Mouse (Mus musculus): ENCODE data around the gene Il1rl2. TPM values are rescaled to one million over a fixed set of nuclear protein-coding genes. Genes with fewer than 3 reads are reported as not detected.
"Not testable (repeated sequence)": the region's sequence is repeated elsewhere in the genome, so short reads cannot be mapped to it uniquely, and the experiment has no call there.

Il1rl2 gene
- total and polyA plus RNA-seq, 2 experiments from 2014 or later, result 2.3 to 9.4 TPM

GRCm38 (mm10) chr1:40294824-40295223 is 29.6 kb upstream of the Il1rl2 start:
- Histone ChIP-seq H3K4me2 (ENCODE audit: low read depth, low read length) (no peak overlapping the region), H3K9me3 (replicated peaks; ENCODE audit: control insufficient read depth, low read length) (no peaks in the 10 kb centered on the region), H3K27me3 (ENCODE audit: control insufficient read depth, insufficient read depth, low read length) (no peaks in the 10 kb centered on the region), H3K27ac (ENCODE audit: low read depth) (no peak overlapping the region), H3K4me3 (ENCODE audit: low read depth, low read length) (no peak overlapping the region), H3K4me1 (ENCODE audit: control insufficient read depth, insufficient read depth) (no peaks in the 10 kb centered on the region), H3K9ac (replicated peaks; ENCODE audit: low read depth, low read length) (no peak overlapping the region), H3K36me3 (replicated peaks; ENCODE audit: control insufficient read depth, insufficient read depth, low read length) (0 out of 2 replicates have a peak, but pooled peaks cover 6% of the 10 kb centered on the region)
- TF ChIP-seq CTCF (IDR thresholded peaks at IDR 0.05; ENCODE audit: low read depth) (no peak), EP300 (IDR thresholded peaks at IDR 0.05; ENCODE audit: low read depth) (no peak)
- ATAC-seq (ENCODE audit: insufficient read depth, low read depth) (no peak), DNase-seq (ENCODE audit: low spot score) (no peak)
- WGBS, result 72% methylated on average over 9 of the region's 9 CpGs

GRCm38 (mm10) chr1:40298053-40298452 is 26.4 kb upstream of the Il1rl2 start:
- H3K4me1 ChIP-seq (ENCODE audit: control insufficient read depth, insufficient read depth), result no peaks in the 10 kb centered on the region
- WGBS, result 79% methylated on average over 2 of the region's 2 CpGs
- TF ChIP-seq EP300 (IDR thresholded peaks at IDR 0.05; ENCODE audit: low read depth) (no peak), CTCF (IDR thresholded peaks at IDR 0.05; ENCODE audit: low read depth) (no peak)
- no peaks in the 10 kb centered on the region for H3K27me3 ChIP-seq (ENCODE audit: control insufficient read depth, insufficient read depth, low read length)
- no peak overlapping the region for H3K27ac ChIP-seq (ENCODE audit: low read depth)
- H3K9ac ChIP-seq (replicated peaks; ENCODE audit: low read depth, low read length), result no peak overlapping the region
- no peak overlapping the region for H3K4me2 ChIP-seq (ENCODE audit: low read depth, low read length)
- H3K36me3 ChIP-seq (replicated peaks; ENCODE audit: control insufficient read depth, insufficient read depth, low read length), result 0 out of 2 replicates have a peak, but pooled peaks cover 3% of the 10 kb centered on the region
- no peaks in the 10 kb centered on the region for H3K9me3 ChIP-seq (replicated peaks; ENCODE audit: control insufficient read depth, low read length)
- DNase-seq (ENCODE audit: low spot score) (no peak), ATAC-seq (ENCODE audit: insufficient read depth, low read depth) (no peak)
- no peak overlapping the region for H3K4me3 ChIP-seq (ENCODE audit: low read depth, low read length)

GRCm38 (mm10) chr1:40303179-40303866 is 21.1 kb upstream of the Il1rl2 start:
- Histone ChIP-seq H3K4me1 (ENCODE audit: control insufficient read depth, insufficient read depth) (no peaks in the 10 kb centered on the region), H3K4me3 (ENCODE audit: low read depth, low read length) (no peak overlapping the region), H3K27me3 (ENCODE audit: control insufficient read depth, insufficient read depth, low read length) (no peaks in the 10 kb centered on the region), H3K9me3 (replicated peaks; ENCODE audit: control insufficient read depth, low read length) (no peaks in the 10 kb centered on the region), H3K4me2 (ENCODE audit: low read depth, low read length) (no peak overlapping the region), H3K36me3 (replicated peaks; ENCODE audit: control insufficient read depth, insufficient read depth, low read length) (0 out of 2 replicates have a peak, but pooled peaks cover 3% of the 10 kb centered on the region), H3K27ac (ENCODE audit: low read depth) (no peak overlapping the region), H3K9ac (replicated peaks; ENCODE audit: low read depth, low read length) (no peak overlapping the region)
- TF ChIP-seq EP300 (IDR thresholded peaks at IDR 0.05; ENCODE audit: low read depth), result no peak
- TF ChIP-seq CTCF (IDR thresholded peaks at IDR 0.05; ENCODE audit: low read depth), result no peak
- no peak for ATAC-seq (ENCODE audit: insufficient read depth, low read depth)
- DNase-seq (ENCODE audit: low spot score), result no peak
- 58% methylated on average over 7 of the region's 7 CpGs for WGBS

GRCm38 (mm10) chr1:40304321-40304720 is 20.1 kb upstream of the Il1rl2 start:
- H3K9me3 ChIP-seq (replicated peaks; ENCODE audit: control insufficient read depth, low read length); H3K4me2 ChIP-seq (ENCODE audit: low read depth, low read length); H3K4me1 ChIP-seq (ENCODE audit: control insufficient read depth, insufficient read depth); H3K27ac ChIP-seq (ENCODE audit: low read depth); H3K27me3 ChIP-seq (ENCODE audit: control insufficient read depth, insufficient read depth, low read length); DNase-seq (ENCODE audit: low spot score); ATAC-seq (ENCODE audit: insufficient read depth, low read depth); H3K9ac ChIP-seq (replicated peaks; ENCODE audit: low read depth, low read length); H3K36me3 ChIP-seq (replicated peaks; ENCODE audit: control insufficient read depth, insufficient read depth, low read length); H3K4me3 ChIP-seq (ENCODE audit: low read depth, low read length): not testable (repeated sequence)
- WGBS, result 82% methylated on average over 4 of the region's 4 CpGs

- Histone ChIP-seq H3K4me3 (ENCODE audit: low read depth, low read length) (no peak overlapping the region), H3K4me2 (ENCODE audit: low read depth, low read length) (no peak overlapping the region), H3K27ac (ENCODE audit: low read depth) (no peak overlapping the region), H3K4me1 (ENCODE audit: control insufficient read depth, insufficient read depth) (no peaks in the 10 kb centered on the region), H3K36me3 (replicated peaks; ENCODE audit: control insufficient read depth, insufficient read depth, low read length) (no peaks in the 10 kb centered on the region), H3K27me3 (ENCODE audit: control insufficient read depth, insufficient read depth, low read length) (no peaks in the 10 kb centered on the region), H3K9me3 (replicated peaks; ENCODE audit: control insufficient read depth, low read length) (no peaks in the 10 kb centered on the region), H3K9ac (replicated peaks; ENCODE audit: low read depth, low read length) (no peak overlapping the region)
- 84% methylated on average over 2 of the region's 2 CpGs for WGBS
- DNase-seq (ENCODE audit: low spot score) (no peak), ATAC-seq (ENCODE audit: insufficient read depth, low read depth) (no peak)
- TF ChIP-seq EP300 (IDR thresholded peaks at IDR 0.05; ENCODE audit: low read depth), result no peak
Observed at GRCm38 (mm10) chr1:40306111-40306510, 18.3 kb upstream of the Il1rl2 start.

GRCm38 (mm10) chr1:40311123-40311522 is 13.3 kb upstream of the Il1rl2 start:
- H3K4me2 ChIP-seq (ENCODE audit: low read depth, low read length), result no peak overlapping the region
- H3K27me3 ChIP-seq (ENCODE audit: control insufficient read depth, insufficient read depth, low read length), result no peaks in the 10 kb centered on the region
- no peak overlapping the region for H3K4me3 ChIP-seq (ENCODE audit: low read depth, low read length)
- H3K27ac ChIP-seq (ENCODE audit: low read depth), result no peak overlapping the region
- no peaks in the 10 kb centered on the region for H3K9me3 ChIP-seq (replicated peaks; ENCODE audit: control insufficient read depth, low read length)
- no peaks in the 10 kb centered on the region for H3K4me1 ChIP-seq (ENCODE audit: control insufficient read depth, insufficient read depth)
- no peak overlapping the region for H3K9ac ChIP-seq (replicated peaks; ENCODE audit: low read depth, low read length)
- TF ChIP-seq EP300 (IDR thresholded peaks at IDR 0.05; ENCODE audit: low read depth) (no peak), CTCF (IDR thresholded peaks at IDR 0.05; ENCODE audit: low read depth) (no peak)
- peaks cover 17% of the 10 kb centered on the region for H3K36me3 ChIP-seq (replicated peaks; ENCODE audit: control insufficient read depth, insufficient read depth, low read length)
- ATAC-seq (ENCODE audit: insufficient read depth, low read depth) (no peak), DNase-seq (ENCODE audit: low spot score) (peak; percentile 6)
- WGBS, result 67% methylated on average over 3 of the region's 3 CpGs

Data from heart, postnatal 0 days (tissue).